Mouse (Mus musculus) embryonic facial prominence, embryonic 11.5 days (tissue): Measurements from ENCODE around the gene Rpl9. TPM values are rescaled to one million over a fixed set of nuclear protein-coding genes. Genes with fewer than 3 reads are reported as not detected.

Experiments
- polyA plus RNA-seq: library from polyadenylated mRNA; unstranded; fragments of >200 nt; fragmentation: Nextera tagmentation; extraction: Ambion mirVana; gene quantifications from 2 replicates; pipeline ENCODE4 v1.2.1, GENCODE M21; 2014

Gene Rpl9
- polyA plus RNA-seq, 1 experiment from 2014 or later, result 1,036 TPM

Other genes starting within 250 kb of the Rpl9 start
- 13.6 and 14.1 TPM in 2 replicates for gene Wdr19, start 191.7 kb downstream of the Rpl9 start, polyA plus RNA-seq
- gene Rfc1, start 55.8 kb downstream of the Rpl9 start, polyA plus RNA-seq, result 125 and 131 TPM in 2 replicates
- gene Klb, start 43.1 kb downstream of the Rpl9 start, polyA plus RNA-seq, result not detected in 2 replicates
- gene Lias, start 53 bp upstream of the Rpl9 start, polyA plus RNA-seq, result 70.4 and 70.6 TPM in 2 replicates
- 104 and 112 TPM in 2 replicates for gene Ugdh, start 44.5 kb upstream of the Rpl9 start, polyA plus RNA-seq
- not detected in 2 replicates for gene Gm43552, start 101.4 kb upstream of the Rpl9 start, polyA plus RNA-seq
- gene Smim14, start 145.7 kb upstream of the Rpl9 start, polyA plus RNA-seq, result 77.6 and 82.5 TPM in 2 replicates
- 164 and 170 TPM in 2 replicates for gene Ube2k, start 145.8 kb upstream of the Rpl9 start, polyA plus RNA-seq